Mouse (Mus musculus): ENCODE results near the gene Pomgnt1. TPM values are rescaled to one million over a fixed set of nuclear protein-coding genes. Genes with fewer than 3 reads are reported as not detected.
A peak's percentile ranks its signal among the peaks of the same experiment; 100 is the strongest.

The Pomgnt1 gene
- polyA plus RNA-seq, 1 experiment from 2014 or later = 73.5 TPM

DNA sequence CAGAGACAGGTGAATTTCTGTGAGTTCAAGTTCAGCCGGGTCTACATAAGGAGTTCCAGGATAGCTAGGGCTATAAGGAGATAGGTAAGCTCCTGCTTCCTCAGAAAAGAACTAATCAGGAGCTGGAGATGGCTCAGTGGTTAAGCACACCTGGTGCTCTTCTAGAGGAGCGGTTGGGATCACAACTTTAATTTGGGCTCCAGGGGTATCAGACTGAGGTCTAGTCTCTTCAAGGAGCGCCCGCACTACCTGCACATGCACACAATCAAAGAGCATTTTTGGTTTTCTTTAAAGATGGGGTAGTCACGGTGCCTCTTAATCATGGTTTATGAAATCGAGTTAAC, 26.1 kb downstream of the Pomgnt1 start:
- Histone ChIP-seq H3K4me2 (ENCODE audit: low read depth, low read length) (peak overlapping the region; percentile 73), H3K9ac (replicated peaks; ENCODE audit: low read depth, low read length) (peak overlapping the region; percentile 94), H3K36me3 (ENCODE audit: control insufficient read depth, insufficient read depth, low read length) (peaks cover 18% of the 10 kb centered on the region), H3K4me1 (ENCODE audit: control insufficient read depth, insufficient read depth, low read length) (peaks cover 7% of the 10 kb centered on the region), H3K27ac (ENCODE audit: low read depth, low read length) (peak overlapping the region; percentile 78), H3K9me3 (ENCODE audit: control insufficient read depth, low read length) (no peaks in the 10 kb centered on the region), H3K27me3 (ENCODE audit: control insufficient read depth, insufficient read depth, low read length) (no peaks in the 10 kb centered on the region), H3K4me3 (ENCODE audit: low read depth, low read length) (peak overlapping the region; percentile 70)
- peak; percentile 13; the same call in 1 of the 2 replicates for ATAC-seq (ENCODE audit: low read depth)
- WGBS = 20% methylated on average over 6 of the region's 6 CpGs

DNA sequence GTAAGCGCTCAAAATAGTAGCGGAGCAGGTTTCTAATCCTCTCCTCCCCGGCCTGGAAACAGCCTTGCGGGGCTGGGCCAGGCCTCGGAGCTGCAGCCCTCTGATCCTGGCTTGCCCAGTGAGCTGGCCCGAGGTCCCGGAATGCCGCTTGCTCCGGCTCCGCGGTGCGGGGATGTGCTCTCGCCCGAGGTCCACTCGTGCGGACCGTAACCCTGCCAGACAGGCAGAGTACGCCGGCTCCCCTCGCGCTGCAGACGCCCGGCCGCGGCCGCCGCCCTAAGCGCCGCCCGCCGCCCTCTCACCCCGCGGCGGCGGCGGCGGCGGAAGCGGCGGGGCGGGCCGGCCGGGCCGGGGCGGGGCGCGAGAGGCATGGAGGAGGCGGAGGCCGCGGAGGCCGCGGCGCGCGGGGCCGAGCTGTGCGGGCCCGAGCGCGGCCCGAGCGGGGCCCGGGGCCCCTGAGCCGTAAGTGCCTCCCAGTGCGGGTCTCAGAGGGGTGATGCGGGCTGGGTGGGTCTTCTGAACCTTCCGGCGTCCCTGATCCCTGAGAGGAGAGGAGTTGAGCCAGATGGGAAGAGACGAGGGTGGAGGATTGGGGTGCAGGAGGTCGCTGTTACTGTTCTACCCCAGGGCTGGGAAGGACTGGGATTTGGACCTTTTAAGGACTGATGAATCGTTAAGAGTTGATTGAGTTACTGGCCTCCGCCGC, 26.7 kb downstream of the Pomgnt1 start:
- H3K4me1 ChIP-seq (ENCODE audit: control insufficient read depth, insufficient read depth, low read length) = peaks cover 7% of the 10 kb centered on the region
- no peaks in the 10 kb centered on the region for H3K9me3 ChIP-seq (ENCODE audit: control insufficient read depth, low read length)
- peaks cover 22% of the 10 kb centered on the region for H3K36me3 ChIP-seq (ENCODE audit: control insufficient read depth, insufficient read depth, low read length)
- H3K27me3 ChIP-seq (ENCODE audit: control insufficient read depth, insufficient read depth, low read length) = no peaks in the 10 kb centered on the region
- peak overlapping the region; percentile 70 for H3K4me3 ChIP-seq (ENCODE audit: low read depth, low read length)
- under 1% methylated on average over 32 of the region's 73 CpGs for WGBS
- H3K4me2 ChIP-seq (ENCODE audit: low read depth, low read length) = peak overlapping the region; percentile 73
- H3K9ac ChIP-seq (replicated peaks; ENCODE audit: low read depth, low read length) = peak overlapping the region; percentile 94
- H3K27ac ChIP-seq (ENCODE audit: low read depth, low read length) = peak overlapping the region; percentile 78
- ATAC-seq (ENCODE audit: low read depth) = peak; percentile 94

DNA sequence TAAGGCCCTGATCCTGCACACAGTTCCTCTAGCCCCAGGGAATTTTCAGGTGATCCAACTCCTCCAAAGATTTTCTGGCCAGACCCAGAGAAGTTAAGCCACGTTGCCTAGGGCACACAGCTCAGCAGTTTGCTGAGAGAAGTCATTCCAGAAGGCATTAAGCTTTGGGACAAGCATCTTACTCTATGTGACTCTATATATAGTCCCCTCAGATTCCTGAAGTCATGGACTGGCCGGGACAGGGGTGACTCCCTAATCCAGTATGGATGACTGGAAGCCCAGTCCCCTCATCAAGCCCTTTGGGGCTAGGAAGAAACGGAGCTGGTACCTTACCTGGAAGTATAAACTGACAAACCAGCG, 27.2 kb downstream of the Pomgnt1 start:
- no peak for ATAC-seq (ENCODE audit: low read depth)
- Histone ChIP-seq H3K4me3 (ENCODE audit: low read depth, low read length) (peak overlapping the region; percentile 70), H3K27me3 (ENCODE audit: control insufficient read depth, insufficient read depth, low read length) (no peaks in the 10 kb centered on the region), H3K36me3 (ENCODE audit: control insufficient read depth, insufficient read depth, low read length) (peaks cover 26% of the 10 kb centered on the region), H3K9ac (replicated peaks; ENCODE audit: low read depth, low read length) (peak overlapping the region; percentile 94), H3K4me1 (ENCODE audit: control insufficient read depth, insufficient read depth, low read length) (peaks cover 7% of the 10 kb centered on the region), H3K4me2 (ENCODE audit: low read depth, low read length) (peak overlapping the region; percentile 73), H3K27ac (ENCODE audit: low read depth, low read length) (no peak overlapping the region; the same call in 1 of the 2 replicates), H3K9me3 (ENCODE audit: control insufficient read depth, low read length) (no peaks in the 10 kb centered on the region)
- 22% methylated on average over 4 of the region's 4 CpGs for WGBS

DNA sequence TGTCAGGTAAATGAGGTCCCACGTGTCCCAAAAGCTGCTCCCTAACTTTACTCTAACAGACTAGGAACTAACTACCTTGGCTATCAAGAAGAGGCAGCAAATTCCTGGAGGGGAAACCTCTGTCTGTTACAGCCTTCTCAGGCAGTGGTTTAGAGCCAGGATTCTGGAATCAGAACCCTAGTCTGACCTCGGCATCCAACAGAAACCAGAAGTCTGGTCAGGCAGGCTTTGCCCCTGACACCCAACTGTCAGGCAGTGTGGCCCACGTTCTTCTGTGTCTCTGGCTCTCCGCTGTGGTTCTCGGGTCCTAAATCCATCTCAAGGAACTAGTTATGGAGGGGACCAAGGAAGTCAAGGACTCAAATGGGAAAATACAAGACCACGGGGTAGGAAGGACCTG, 27.6 kb downstream of the Pomgnt1 start, which contains the start of gene Lurap1:
Gene Lurap1 (minus strand): TSS at position 101 of the 400 bp plus-strand sequence.
- Histone ChIP-seq H3K9ac (replicated peaks; ENCODE audit: low read depth, low read length) (peak within 1 kb of the TSS; percentile 94), H3K9me3 (ENCODE audit: control insufficient read depth, low read length) (no peaks in the 10 kb centered on the region), H3K4me3 (ENCODE audit: low read depth, low read length) (peak within 1 kb of the TSS; percentile 70), H3K27ac (ENCODE audit: low read depth, low read length) (peak within 1 kb of the TSS; percentile 78), H3K27me3 (ENCODE audit: control insufficient read depth, insufficient read depth, low read length) (no peaks in the 10 kb centered on the region), H3K4me2 (ENCODE audit: low read depth, low read length) (peak within 1 kb of the TSS; percentile 73), H3K4me1 (ENCODE audit: control insufficient read depth, insufficient read depth, low read length) (peaks cover 7% of the 10 kb centered on the region), H3K36me3 (ENCODE audit: control insufficient read depth, insufficient read depth, low read length) (peaks cover 30% of the 10 kb centered on the region)
- 80% methylated on average over 6 of the region's 6 CpGs for WGBS
- ATAC-seq (ENCODE audit: low read depth) = no peak

DNA sequence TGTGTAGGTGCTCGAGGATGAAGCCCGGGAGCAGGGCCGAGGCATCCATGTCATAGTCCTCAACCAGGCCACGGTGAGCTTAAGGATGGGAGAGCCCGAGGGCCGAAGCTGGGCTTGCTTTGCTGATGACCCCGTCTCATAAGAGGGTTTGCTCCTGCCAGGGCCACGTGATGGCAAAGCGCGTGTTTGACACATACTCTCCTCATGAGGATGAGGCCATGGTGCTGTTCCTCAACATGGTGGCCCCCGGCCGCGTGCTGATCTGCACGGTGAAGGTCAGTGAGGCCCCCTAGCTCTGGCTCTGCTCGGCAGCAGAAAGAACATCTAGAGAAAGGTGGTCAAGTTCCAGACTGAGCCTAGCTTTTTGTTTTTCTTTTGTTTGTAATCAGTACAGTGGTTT, 29.1 kb downstream of the Pomgnt1 start:
- WGBS = 96% methylated on average over 15 of the region's 15 CpGs
- Histone ChIP-seq H3K4me3 (ENCODE audit: low read depth, low read length) (no peak overlapping the region), H3K9me3 (ENCODE audit: control insufficient read depth, low read length) (no peaks in the 10 kb centered on the region), H3K27ac (ENCODE audit: low read depth, low read length) (no peak overlapping the region), H3K36me3 (ENCODE audit: control insufficient read depth, insufficient read depth, low read length) (peaks cover 43% of the 10 kb centered on the region), H3K4me2 (ENCODE audit: low read depth, low read length) (no peak overlapping the region), H3K9ac (replicated peaks; ENCODE audit: low read depth, low read length) (no peak overlapping the region), H3K27me3 (ENCODE audit: control insufficient read depth, insufficient read depth, low read length) (no peaks in the 10 kb centered on the region), H3K4me1 (ENCODE audit: control insufficient read depth, insufficient read depth, low read length) (peaks cover 7% of the 10 kb centered on the region)
- no peak for ATAC-seq (ENCODE audit: low read depth)

DNA sequence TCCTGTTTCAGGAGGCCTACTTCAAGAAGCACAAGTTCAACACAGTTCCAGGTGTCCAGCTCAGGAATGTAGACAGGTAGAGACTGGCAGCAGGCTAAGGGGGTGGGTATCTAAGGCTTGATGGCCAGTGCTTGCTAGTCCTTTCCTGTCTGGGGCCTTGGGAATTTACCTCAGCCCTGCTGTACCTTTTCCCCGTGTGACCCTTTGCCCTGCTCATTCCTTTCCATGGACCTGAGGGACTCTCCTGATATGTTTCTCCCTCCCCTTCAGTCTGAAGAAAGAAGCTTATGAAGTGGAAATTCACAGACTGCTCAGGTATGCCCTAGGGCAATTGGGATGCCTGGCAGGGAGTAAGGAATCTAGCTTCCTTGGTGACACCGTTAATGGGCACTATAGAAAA, 34.2 kb downstream of the Pomgnt1 start:
- no peak overlapping the region for H3K4me3 ChIP-seq (ENCODE audit: low read depth, low read length)
- H3K9ac ChIP-seq (replicated peaks; ENCODE audit: low read depth, low read length) = no peak overlapping the region
- H3K27me3 ChIP-seq (ENCODE audit: control insufficient read depth, insufficient read depth, low read length) = no peaks in the 10 kb centered on the region
- WGBS = 100% methylated on average over 2 of the region's 2 CpGs
- no peaks in the 10 kb centered on the region for H3K9me3 ChIP-seq (ENCODE audit: control insufficient read depth, low read length)
- ATAC-seq (ENCODE audit: low read depth) = no peak
- no peak overlapping the region for H3K27ac ChIP-seq (ENCODE audit: low read depth, low read length)
- H3K4me2 ChIP-seq (ENCODE audit: low read depth, low read length) = no peak overlapping the region
- peaks cover 52% of the 10 kb centered on the region for H3K36me3 ChIP-seq (ENCODE audit: control insufficient read depth, insufficient read depth, low read length)
- H3K4me1 ChIP-seq (ENCODE audit: control insufficient read depth, insufficient read depth, low read length) = no peaks in the 10 kb centered on the region

DNA sequence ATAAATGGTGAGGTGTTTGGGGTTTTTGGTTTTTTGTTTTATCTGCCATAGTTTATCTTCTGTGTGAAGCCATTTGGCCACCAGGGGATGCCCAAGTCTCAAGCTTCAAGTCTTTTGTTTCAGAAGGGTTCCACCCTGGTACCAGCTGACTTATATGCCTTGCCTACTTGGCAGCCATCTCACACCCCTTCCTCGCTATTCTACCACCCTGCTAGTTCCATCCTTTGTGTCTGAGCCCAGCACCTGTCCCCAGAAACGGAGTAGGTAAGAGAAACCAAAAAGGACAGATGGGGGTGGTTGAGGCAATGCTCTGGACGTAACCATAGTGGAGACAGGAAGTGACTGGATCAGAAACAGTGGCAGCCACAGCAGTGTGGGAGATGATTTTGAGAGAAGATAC, 36.3 kb downstream of the Pomgnt1 start:
- peak; percentile 67; the same call in 1 of the 2 replicates for ATAC-seq (ENCODE audit: low read depth)
- H3K27ac ChIP-seq (ENCODE audit: low read depth, low read length) = no peak overlapping the region
- H3K4me3 ChIP-seq (ENCODE audit: low read depth, low read length) = no peak overlapping the region
- no peaks in the 10 kb centered on the region for H3K27me3 ChIP-seq (ENCODE audit: control insufficient read depth, insufficient read depth, low read length)
- no peak overlapping the region for H3K4me2 ChIP-seq (ENCODE audit: low read depth, low read length)
- H3K36me3 ChIP-seq (ENCODE audit: control insufficient read depth, insufficient read depth, low read length) = peaks cover 37% of the 10 kb centered on the region
- no peaks in the 10 kb centered on the region for H3K9me3 ChIP-seq (ENCODE audit: control insufficient read depth, low read length)
- no peaks in the 10 kb centered on the region for H3K4me1 ChIP-seq (ENCODE audit: control insufficient read depth, insufficient read depth, low read length)
- no peak overlapping the region for H3K9ac ChIP-seq (replicated peaks; ENCODE audit: low read depth, low read length)
- WGBS = 67% methylated on average over 3 of the region's 3 CpGs

DNA sequence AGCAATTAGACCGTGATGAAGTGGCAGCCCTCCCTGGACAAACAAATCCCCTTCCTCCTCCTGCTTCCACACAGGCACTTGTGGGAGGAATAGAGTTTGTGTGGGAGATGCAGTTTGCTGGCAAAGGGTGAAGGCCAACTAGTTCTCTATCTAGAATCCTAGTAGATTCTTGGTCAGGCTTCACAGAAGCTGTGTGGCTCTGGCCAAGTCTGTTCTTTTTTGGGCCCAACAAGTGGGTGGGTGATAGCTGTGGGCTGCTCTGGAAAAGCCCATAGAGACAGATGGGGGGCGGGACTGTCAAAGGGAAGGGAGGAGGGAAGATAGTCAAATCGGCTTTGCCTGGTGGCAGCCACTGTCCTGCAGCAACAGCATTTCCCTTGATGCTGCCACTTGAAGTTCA, 37.1 kb downstream of the Pomgnt1 start:
- Histone ChIP-seq H3K9ac (replicated peaks; ENCODE audit: low read depth, low read length) (no peak overlapping the region), H3K4me2 (ENCODE audit: low read depth, low read length) (no peak overlapping the region), H3K27ac (ENCODE audit: low read depth, low read length) (no peak overlapping the region), H3K27me3 (ENCODE audit: control insufficient read depth, insufficient read depth, low read length) (no peaks in the 10 kb centered on the region), H3K4me1 (ENCODE audit: control insufficient read depth, insufficient read depth, low read length) (no peaks in the 10 kb centered on the region), H3K4me3 (ENCODE audit: low read depth, low read length) (no peak overlapping the region), H3K36me3 (ENCODE audit: control insufficient read depth, insufficient read depth, low read length) (peaks cover 32% of the 10 kb centered on the region), H3K9me3 (ENCODE audit: control insufficient read depth, low read length) (no peaks in the 10 kb centered on the region)
- ATAC-seq (ENCODE audit: low read depth) = no peak
- 87% methylated on average over 3 of the region's 3 CpGs for WGBS

DNA sequence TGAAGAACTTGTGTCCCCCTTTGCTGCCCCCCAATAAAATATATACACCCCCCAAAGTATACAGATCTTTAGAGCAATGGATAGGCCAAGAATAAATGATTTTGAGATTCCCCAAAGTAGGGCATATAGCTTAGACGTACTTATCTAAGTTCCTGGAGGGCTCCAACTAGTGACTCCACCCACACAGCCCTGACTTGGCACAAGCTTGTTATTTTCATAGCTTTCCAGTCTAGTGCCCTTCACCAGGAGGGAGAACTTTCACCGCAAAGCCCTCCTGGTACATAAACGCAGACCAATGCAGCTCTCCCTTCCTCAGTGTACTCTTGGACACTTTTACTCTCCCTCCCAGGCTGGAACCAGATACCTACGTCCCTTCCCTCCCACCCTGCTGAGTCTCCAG, 38.5 kb downstream of the Pomgnt1 start:
- no peaks in the 10 kb centered on the region for H3K4me1 ChIP-seq (ENCODE audit: control insufficient read depth, insufficient read depth, low read length)
- H3K9me3 ChIP-seq (ENCODE audit: control insufficient read depth, low read length) = no peaks in the 10 kb centered on the region
- no peak overlapping the region for H3K4me2 ChIP-seq (ENCODE audit: low read depth, low read length)
- ATAC-seq (ENCODE audit: low read depth) = no peak
- WGBS = 79% methylated on average over 4 of the region's 4 CpGs
- H3K27me3 ChIP-seq (ENCODE audit: control insufficient read depth, insufficient read depth, low read length) = no peaks in the 10 kb centered on the region
- no peak overlapping the region for H3K4me3 ChIP-seq (ENCODE audit: low read depth, low read length)
- H3K9ac ChIP-seq (replicated peaks; ENCODE audit: low read depth, low read length) = no peak overlapping the region
- peaks cover 18% of the 10 kb centered on the region; the same call in 1 of the 2 replicates for H3K36me3 ChIP-seq (ENCODE audit: control insufficient read depth, insufficient read depth, low read length)
- no peak overlapping the region for H3K27ac ChIP-seq (ENCODE audit: low read depth, low read length)
